In genomic region chr17:8525971-8526740, GRCm38 (mm10) we compare ENCODE assay signal across 9 mouse cellular contexts. TPM values are rescaled to one million over a fixed set of nuclear protein-coding genes. Genes with fewer than 3 reads are reported as not detected.
DNase-seq lines count a peak whose midpoint lies in the region; ATAC-seq and TF ChIP-seq lines count a peak whose summit lies in the region.
"Had no signal": no experiment of that assay in that cellular context is flagged by ENCODE, and none has a peak within 500 bp of the region (broad histone marks: within the 10 kb centered on the region; RNA-seq: fewer than 3 reads in every experiment).

No protein-coding gene starts in this region.

- H3K9me3 ChIP-seq in forebrain, embryonic 16.5 days (ENCODE audit: control insufficient read depth, low read length), result no peaks in the 10 kb centered on the region
- no peaks in the 10 kb centered on the region for H3K9me3 ChIP-seq in limb, embryonic 14.5 days (ENCODE audit: control insufficient read depth, low read length)
- H3K9me3 ChIP-seq: liver, embryonic 15.5 days had no signal

- no peak for TF ChIP-seq POLR2A in limb, embryonic 14.5 days (IDR thresholded peaks at IDR 0.05; ENCODE audit: borderline replicate concordance, extremely low read depth, insufficient read depth, insufficient read length)

- peak; percentile 61 to 83 for DNase-seq in adrenal gland, adult (ENCODE audit: inconsistent age in 2 of 2, low spot score in 1 of 2)
- DNase-seq in adrenal gland, postnatal 4 days (ENCODE audit: low spot score in 2 of 2), result no peak
- peak; percentile 35 to 57 for DNase-seq in right cerebral cortex, adult 2 months (ENCODE audit: low spot score in 2 of 2)
- no peak for DNase-seq in right cerebral cortex, adult 18-20 months
- no peak for DNase-seq in limb, embryonic 14.5 days (ENCODE audit: low spot score)
- DNase-seq in testis, postnatal 14 days (ENCODE audit: low spot score), result no peak
- no peak for DNase-seq in gastrocnemius, postnatal 14 days

- H3K27ac ChIP-seq in forebrain, embryonic 16.5 days (ENCODE audit: low read length), result no peak overlapping the region
- H3K27ac ChIP-seq in limb, embryonic 14.5 days (replicated peaks; ENCODE audit: low read depth, low read length), result no peak overlapping the region
- H3K27ac ChIP-seq: liver, embryonic 15.5 days had no signal

- H3K36me3 ChIP-seq in forebrain, embryonic 16.5 days (ENCODE audit: control insufficient read depth, insufficient read depth), result no peaks in the 10 kb centered on the region
- H3K36me3 ChIP-seq in limb, embryonic 14.5 days (ENCODE audit: control insufficient read depth, insufficient read depth, low read length), result no peaks in the 10 kb centered on the region
- H3K36me3 ChIP-seq: liver, embryonic 15.5 days had no signal

- no peak for ATAC-seq in forebrain, embryonic 16.5 days
- ATAC-seq in limb, embryonic 14.5 days (ENCODE audit: low FRiP score, low read depth), result no peak

- peaks cover 9% of the 10 kb centered on the region for H3K27me3 ChIP-seq in forebrain, embryonic 16.5 days (replicated peaks; ENCODE audit: control insufficient read depth, insufficient read depth, low read length)
- H3K27me3 ChIP-seq in limb, embryonic 14.5 days (ENCODE audit: control insufficient read depth, insufficient read depth, low read length), result peaks cover 46% of the 10 kb centered on the region

- 2% methylated on average over 21 of the region's 21 CpGs for WGBS in forebrain, embryonic 16.5 days
- 4% methylated on average over 21 of the region's 21 CpGs for WGBS in limb, embryonic 14.5 days

- no peak overlapping the region for H3K9ac ChIP-seq in forebrain, embryonic 16.5 days (replicated peaks; ENCODE audit: low read depth, low read length)
- peak overlapping the region; percentile 25; the same call in 1 of the 2 replicates for H3K9ac ChIP-seq in limb, embryonic 14.5 days (ENCODE audit: low read depth, low read length, severe bottlenecking)
- H3K9ac ChIP-seq: liver, embryonic 15.5 days had no signal

- peak overlapping the region; percentile 72 for H3K4me3 ChIP-seq in forebrain, embryonic 16.5 days (replicated peaks; ENCODE audit: low read length)
- H3K4me3 ChIP-seq in limb, embryonic 14.5 days (replicated peaks; ENCODE audit: low read length), result peak overlapping the region; percentile 45
- H3K4me3 ChIP-seq: liver, embryonic 15.5 days had no signal

- H3K4me1 ChIP-seq in forebrain, embryonic 16.5 days (replicated peaks; ENCODE audit: control insufficient read depth, insufficient read depth, low read length), result peaks cover 24% of the 10 kb centered on the region
- peaks cover 15% of the 10 kb centered on the region; the same call in 1 of the 2 replicates for H3K4me1 ChIP-seq in limb, embryonic 14.5 days (ENCODE audit: control insufficient read depth, insufficient read depth, low read length)
- H3K4me1 ChIP-seq: liver, embryonic 15.5 days had no signal

- intact Hi-C loops in gastrocnemius, postnatal 14 days (cut with DNase I; ENCODE audit: low total_unique reads), result no loop called here

- H3K4me2 ChIP-seq in forebrain, embryonic 16.5 days (ENCODE audit: low read length), result peak overlapping the region; percentile 97
- peak overlapping the region; percentile 97 for H3K4me2 ChIP-seq in limb, embryonic 14.5 days (replicated peaks; ENCODE audit: low read depth, low read length, severe bottlenecking)

RNA-seq across cellular contexts. Expression of gene Pde10a, which starts 1.0 kb away (rescaled TPM):
- total RNA-seq in adrenal gland, postnatal 4 days (2021), result 10 to 100 TPM; 20.2 to 21.3 TPM
- 23.9 and 24.5 TPM in 2 replicates for polyA plus RNA-seq in forebrain, embryonic 16.5 days (2015; fragmentation: Nextera tagmentation; extraction: Ambion mirVana)
- polyA plus RNA-seq in limb, embryonic 14.5 days (2012; rRNA removed), result 5.0 and 5.8 TPM in 2 replicates
- polyA plus RNA-seq in limb, embryonic 14.5 days (2014; fragmentation: Nextera tagmentation; extraction: Ambion mirVana), result 3.1 and 3.8 TPM in 2 replicates
- 1 to 10 TPM; 5.2 to 6.5 TPM for total RNA-seq in gastrocnemius, postnatal 14 days (2021)

RNA-seq across cellular contexts. Expression of gene Gm17087, which starts 40.6 kb away (rescaled TPM):
- not detected for total RNA-seq in adrenal gland, postnatal 4 days (2021)
- not detected in 2 replicates for polyA plus RNA-seq in forebrain, embryonic 16.5 days (2015; fragmentation: Nextera tagmentation; extraction: Ambion mirVana)
- polyA plus RNA-seq in limb, embryonic 14.5 days (2012; rRNA removed), result not detected in 2 replicates
- not detected in 2 replicates for polyA plus RNA-seq in limb, embryonic 14.5 days (2014; fragmentation: Nextera tagmentation; extraction: Ambion mirVana)
- total RNA-seq in gastrocnemius, postnatal 14 days (2021), result not detected
- polyA plus RNA-seq: liver, embryonic 15.5 days had no signal

Comparison
In these comparisons a context has a peak if more than half of its experiments do, and no peak if none do; other contexts are left out.
1. DNase-seq: peak in adrenal gland, adult (2 of 2) and right cerebral cortex, adult 2 months (2 of 2); none in adrenal gland, postnatal 4 days (0 of 2), right cerebral cortex, adult 18-20 months (single experiment), limb, embryonic 14.5 days (single experiment), testis, postnatal 14 days (single experiment) and gastrocnemius, postnatal 14 days (single experiment).